Mouse (Mus musculus): ENCODE measurements around the gene 4930432M17Rik.

GRCm38 (mm10) chr3:121724553-121724952, 54.0 kb downstream of the 4930432M17Rik start:
- TF ChIP-seq POLR2A (IDR thresholded peaks at IDR 0.05; ENCODE audit: borderline replicate concordance, control insufficient read depth, low read depth, low read length) (no peak), CTCF (IDR thresholded peaks at IDR 0.05; ENCODE audit: control insufficient read depth, insufficient read depth, low read length) (no peak)
